Mouse (Mus musculus) kidney, adult 2 months (tissue): ENCODE measurements at regions not wholly inside any gene's neighbourhood (a gene's known extent, or its start where the extent isn't known, plus 50 kb on each side); places are given as distances from the start of the nearest gene placed in this dataset.

Experiments
- CTCF ChIP-seq: fragments of 200-500 bp; conservative IDR thresholded peaks from 2 replicates; pipeline ENCODE4 v1.5.1; 2011; ENCODE audit warnings: low read depth, mild to moderate bottlenecking, control low read depth, low read length, moderate library complexity, mixed read lengths; ENCODE audit not compliant: insufficient read depth, insufficient read length
- POLR2A ChIP-seq: fragments of 200-500 bp; IDR thresholded peaks from one replicate; pipeline ENCODE4 v1.6.1; 2011; ENCODE audit warnings: low read depth, low read length, control low read depth

DNA sequence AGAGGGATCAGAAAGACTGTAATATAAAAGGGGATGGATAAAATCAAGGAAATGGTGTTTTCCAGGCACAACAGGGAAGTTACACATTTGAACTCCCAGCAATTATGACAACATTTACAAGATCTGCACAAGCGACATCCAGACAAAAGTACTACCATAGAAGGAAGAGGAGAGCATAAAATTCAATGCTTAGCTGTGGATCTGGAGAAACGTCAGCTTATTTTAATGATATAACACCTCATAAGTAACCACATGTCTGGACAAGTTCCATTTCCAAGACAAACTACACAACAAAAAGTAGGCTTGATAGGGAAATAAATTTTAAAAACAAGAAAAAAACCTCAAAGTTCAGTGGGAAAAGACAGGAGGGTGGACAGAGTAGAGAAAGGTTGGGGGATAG is 115.9 kb upstream of the Col5a2 start:
- no peak for TF ChIP-seq CTCF
- TF ChIP-seq POLR2A: no peak
